Mouse (Mus musculus) stomach, postnatal 0 days (tissue): ENCODE measurements around the gene Ttc26. TPM values are rescaled to one million over a fixed set of nuclear protein-coding genes. Genes with fewer than 3 reads are reported as not detected.
A peak's percentile ranks its signal among the peaks of the same experiment; 100 is the strongest.

Experiments
- ATAC-seq: fragments of 200-750 bp; cut with Nextera tagmentation; 2 replicates; pipeline ENCODE4 v1.8.0; 2017; ENCODE audit not compliant: low FRiP score, low TSS enrichment
- DNase-seq: peaks from one replicate; pipeline ENCODE4 v3.0.0-alpha.2; 2016; ENCODE audit warnings: low spot score
- H3K27ac ChIP-seq: fragments of 300-500 bp; sonication (generic); replicated peaks from 2 replicates; pipeline ENCODE4 v1.5.1; 2014; ENCODE audit warnings: mild to moderate bottlenecking, control low read depth
- H3K27me3 ChIP-seq: fragments of 300-500 bp; sonication (generic); 2 replicates; pipeline ENCODE4 v1.6.1; 2014; ENCODE audit warnings: low read length; ENCODE audit not compliant: control insufficient read depth, insufficient read depth
- H3K36me3 ChIP-seq: fragments of 300-500 bp; sonication (generic); 2 replicates; pipeline ENCODE4 v1.6.1; 2014; ENCODE audit warnings: low read length, mixed read lengths; ENCODE audit not compliant: control insufficient read depth, insufficient read depth
- H3K4me1 ChIP-seq: fragments of 300-500 bp; sonication (generic); replicated peaks from 2 replicates; pipeline ENCODE4 v1.6.1; 2014; ENCODE audit warnings: antibody characterized with exemption; ENCODE audit not compliant: control insufficient read depth, insufficient read depth
- H3K4me2 ChIP-seq: fragments of 300-500 bp; sonication (generic); replicated peaks from 2 replicates; pipeline ENCODE4 v1.6.1; 2014; ENCODE audit warnings: low read depth, mild to moderate bottlenecking, control low read depth, moderate library complexity
- H3K4me3 ChIP-seq: fragments of 300-500 bp; sonication (generic); 2 replicates; pipeline ENCODE4 v1.5.1; 2014; ENCODE audit warnings: low read depth, low read length, control low read depth
- H3K9ac ChIP-seq: fragments of 300-500 bp; sonication (generic); 2 replicates; pipeline ENCODE4 v1.6.1; 2014; ENCODE audit warnings: mild to moderate bottlenecking, low read length, control low read depth, mixed read lengths
- H3K9me3 ChIP-seq: fragments of 300-500 bp; sonication (generic); 2 replicates; pipeline ENCODE4 v1.6.1; 2016; ENCODE audit warnings: low read length; ENCODE audit not compliant: control insufficient read depth
- CTCF ChIP-seq: IDR thresholded peaks from 2 replicates; pipeline ENCODE4 v1.5.1; 2016; ENCODE audit warnings: antibody characterized with exemption, low read depth, mild to moderate bottlenecking, moderate library complexity
- EP300 ChIP-seq: optimal IDR thresholded peaks from 2 replicates; pipeline ENCODE3; 2016; ENCODE audit warnings: antibody characterized with exemption
- whole genome bisulfite sequencing: fragments of 180-500 bp; shearing (Covaris S2); extraction: QIAGEN DNeasy Blood & Tissue Kit; methylation state at CpG from one replicate; pipeline ENCODE4 v1.1.7; 2014; 5-methylcytosine and 5-hydroxymethylcytosine counted together
- polyA plus RNA-seq: library from polyadenylated mRNA; unstranded; fragments of >200 nt; fragmentation: Nextera tagmentation; extraction: Ambion mirVana; gene quantifications from 2 replicates; pipeline ENCODE4 v1.2.1, GENCODE M21; 2015

Ttc26 gene
- 1.5 TPM in 2 replicates for polyA plus RNA-seq

DNA sequence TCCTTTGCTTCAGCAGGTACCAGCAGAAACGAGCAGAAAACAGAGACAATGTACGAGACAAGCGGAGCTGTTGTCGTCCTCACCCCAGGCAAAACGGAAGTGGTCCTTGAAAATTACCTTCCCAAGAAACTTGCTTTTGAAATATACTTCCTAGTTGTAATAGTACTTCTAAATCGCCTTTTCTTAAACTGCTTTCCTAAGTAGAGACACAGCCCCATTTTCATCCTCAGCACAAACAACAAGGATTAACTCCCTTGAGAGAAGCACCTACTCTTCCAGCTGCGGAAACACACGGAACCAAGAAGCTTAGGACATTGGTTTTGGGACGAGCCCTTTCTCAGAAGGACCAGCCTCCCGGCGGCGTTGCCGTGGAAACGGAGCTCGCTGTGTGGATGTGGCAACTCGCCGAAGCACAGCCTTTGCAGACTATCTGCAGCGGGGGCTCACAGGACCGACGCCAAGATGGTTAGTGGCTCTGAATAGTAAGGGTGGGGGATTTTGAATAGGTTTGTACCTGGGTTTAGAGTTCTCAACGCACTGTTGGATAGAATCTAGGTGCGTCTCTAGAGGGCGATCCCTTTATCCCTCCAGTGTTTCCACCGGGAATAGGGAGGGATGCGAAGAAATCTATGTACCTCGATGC lies at the start of gene Ttc26:
Gene Ttc26, plus strand, starts transcription at position 341 of the 643 bp plus-strand sequence.
- TF ChIP-seq EP300, result no peak
- TF ChIP-seq CTCF, result peak; percentile 35
- Histone ChIP-seq H3K4me3 (peak within 1 kb of the TSS; percentile 54), H3K9me3 (no peaks in the 10 kb centered on the region), H3K27me3 (no peaks in the 10 kb centered on the region), H3K9ac (peak within 1 kb of the TSS; percentile 66), H3K4me2 (peak within 1 kb of the TSS; percentile 63), H3K36me3 (no peaks in the 10 kb centered on the region), H3K27ac (peak within 1 kb of the TSS; percentile 49), H3K4me1 (no peaks in the 10 kb centered on the region)
- DNase-seq, result peak; percentile 88
- peak; percentile 93 for ATAC-seq
- WGBS, result under 1% methylated on average over 26 of the region's 26 CpGs

DNA sequence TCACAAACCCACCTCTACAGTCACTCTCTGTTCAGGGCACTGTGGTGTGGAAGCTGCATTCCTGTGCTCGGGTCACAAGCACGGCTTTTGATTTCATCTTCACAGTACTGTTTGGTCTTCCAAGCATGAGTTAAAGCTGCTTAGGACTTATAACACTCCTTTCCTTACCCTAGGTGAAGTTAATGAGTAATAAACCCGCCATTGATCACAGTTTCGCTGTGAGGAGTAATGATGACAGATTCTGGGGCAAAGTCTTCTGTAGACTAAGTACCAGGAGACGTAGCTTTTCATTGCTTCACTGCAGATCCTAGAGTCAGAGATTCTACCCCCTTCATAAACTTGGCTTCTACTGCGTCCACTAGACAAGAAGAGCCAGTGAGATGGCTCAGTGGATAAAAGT lies 46.0 kb upstream of the Ttc26 start:
- Histone ChIP-seq H3K27ac (no peak overlapping the region), H3K4me3 (no peak overlapping the region), H3K4me1 (no peaks in the 10 kb centered on the region), H3K9ac (no peak overlapping the region), H3K27me3 (no peaks in the 10 kb centered on the region), H3K36me3 (no peaks in the 10 kb centered on the region; the same call in 1 of the 2 replicates), H3K9me3 (no peaks in the 10 kb centered on the region), H3K4me2 (no peak overlapping the region)
- TF ChIP-seq CTCF, result no peak
- TF ChIP-seq EP300, result no peak
- DNase-seq (no peak), ATAC-seq (peak; percentile 30; the same call in 1 of the 2 replicates)
- WGBS, result 54% methylated on average over 6 of the region's 6 CpGs

DNA sequence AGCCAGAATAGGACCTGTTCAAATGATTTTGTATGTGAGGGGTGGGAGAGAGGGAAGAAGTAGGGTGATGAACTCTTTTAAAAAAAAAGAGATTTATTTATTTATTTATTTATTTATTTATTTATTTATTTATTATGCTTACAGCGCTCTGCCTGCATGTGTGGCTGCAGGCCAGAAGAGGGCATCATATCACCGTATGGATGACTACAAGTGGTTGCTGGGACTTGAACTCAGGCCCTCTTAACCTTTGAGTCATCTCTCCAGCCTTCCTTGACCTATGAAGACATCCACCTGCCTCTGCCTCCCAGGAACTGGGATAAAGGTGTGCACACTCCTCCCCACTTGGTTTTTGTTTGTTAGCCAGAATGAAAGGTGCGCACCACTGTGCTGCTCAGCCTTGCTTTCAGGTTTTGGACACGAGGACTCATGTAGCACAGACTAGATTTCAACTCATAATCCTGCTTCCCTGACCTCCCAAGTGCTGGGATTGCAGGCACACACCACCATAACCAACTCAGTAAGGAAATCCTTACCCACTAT lies 44.0 kb upstream of the Ttc26 start:
- TF ChIP-seq EP300 (no peak), CTCF (peak; percentile 31; the same call in 1 of the 2 replicates)
- DNase-seq, result no peak
- no peaks in the 10 kb centered on the region for H3K9me3 ChIP-seq

DNA sequence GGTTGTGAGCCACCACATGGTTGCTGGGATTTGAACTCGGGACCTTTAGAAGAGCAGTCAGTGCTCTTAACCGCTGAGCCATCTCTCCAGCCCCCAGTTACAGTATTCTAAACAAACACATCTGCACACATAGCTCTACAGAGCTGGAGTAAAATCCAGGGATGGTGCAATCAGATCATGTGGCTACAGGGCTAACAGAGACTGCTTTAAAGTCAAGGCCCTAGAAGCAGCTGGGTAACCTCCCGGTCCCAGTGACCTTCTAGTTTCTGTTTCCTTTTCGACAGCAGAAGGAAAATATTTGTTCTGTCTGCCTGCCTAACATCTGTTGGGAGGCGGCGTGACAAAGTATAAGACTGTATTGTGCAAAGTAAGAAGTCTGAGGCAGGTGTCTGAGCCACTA lies 43.3 kb upstream of the Ttc26 start:
- DNase-seq (peak; percentile 61), ATAC-seq (peak; percentile 77)
- H3K4me2 ChIP-seq, result no peak overlapping the region
- no peaks in the 10 kb centered on the region for H3K9me3 ChIP-seq
- 0 out of 2 replicates have a peak, but pooled peaks cover 2% of the 10 kb centered on the region for H3K4me1 ChIP-seq
- H3K36me3 ChIP-seq, result no peaks in the 10 kb centered on the region; the same call in 1 of the 2 replicates
- H3K9ac ChIP-seq, result no peak overlapping the region
- no peak overlapping the region for H3K4me3 ChIP-seq
- H3K27ac ChIP-seq, result no peak overlapping the region
- no peaks in the 10 kb centered on the region for H3K27me3 ChIP-seq
- 55% methylated on average over 6 of the region's 6 CpGs for WGBS
- no peak for TF ChIP-seq EP300
- no peak for TF ChIP-seq CTCF

More for the DNA sequence above, 44.0 kb upstream of the Ttc26 start:
- Histone ChIP-seq H3K4me2 (no peak overlapping the region), H3K4me3 (no peak overlapping the region), H3K9ac (no peak overlapping the region), H3K27ac (no peak overlapping the region), H3K27me3 (no peaks in the 10 kb centered on the region), H3K36me3 (no peaks in the 10 kb centered on the region; the same call in 1 of the 2 replicates), H3K4me1 (0 out of 2 replicates have a peak, but pooled peaks cover 2% of the 10 kb centered on the region)
- 92% methylated on average over 4 of the region's 4 CpGs for WGBS
- no peak for ATAC-seq

DNA sequence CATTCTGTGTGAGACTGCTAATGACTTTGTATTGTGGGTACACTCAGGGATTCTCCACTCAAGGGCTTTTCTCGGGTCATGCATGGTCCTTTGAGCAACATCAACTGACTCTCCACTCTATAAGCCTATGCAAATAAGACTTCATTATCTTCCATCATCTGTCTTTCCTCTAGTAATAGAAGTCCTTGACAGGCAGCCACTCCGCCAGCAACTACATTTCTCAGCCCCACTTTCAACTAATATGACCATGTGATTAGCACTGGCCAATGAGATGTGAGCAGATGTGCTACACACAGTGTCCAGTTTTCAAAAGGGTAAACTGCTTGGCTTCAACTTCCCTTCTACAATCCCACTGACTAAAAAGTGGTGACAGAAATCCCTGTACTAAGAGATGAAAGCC lies 42.2 kb upstream of the Ttc26 start:
- Histone ChIP-seq H3K27me3 (no peaks in the 10 kb centered on the region), H3K4me3 (no peak overlapping the region), H3K4me1 (0 out of 2 replicates have a peak, but pooled peaks cover 2% of the 10 kb centered on the region), H3K9me3 (no peaks in the 10 kb centered on the region), H3K36me3 (no peaks in the 10 kb centered on the region; the same call in 1 of the 2 replicates), H3K9ac (no peak overlapping the region), H3K27ac (no peak overlapping the region), H3K4me2 (no peak overlapping the region)
- no peak for TF ChIP-seq EP300
- no peak for TF ChIP-seq CTCF
- WGBS, result 58% methylated on average over 2 of the region's 2 CpGs
- DNase-seq (no peak), ATAC-seq (no peak)
